Mouse (Mus musculus): ENCODE measurements around the gene Olfr1359. TPM values are rescaled to one million over a fixed set of nuclear protein-coding genes. Genes with fewer than 3 reads are reported as not detected.

Olfr1359 gene
- not detected in 2 replicates for polyA plus RNA-seq (2015; fragmentation: Nextera tagmentation; extraction: Ambion mirVana)

GRCm38 (mm10) chr13:21697811-21698210 lies at the start of gene Olfr1359:
Olfr1359 (plus strand) TSS chr13:21698111.
- DNase-seq (ENCODE audit: low spot score) (no peak), ATAC-seq (no peak)
- H3K4me1 ChIP-seq (ENCODE audit: insufficient read depth, low read depth, low read length) = no peaks in the 10 kb centered on the region
- H3K27ac ChIP-seq (ENCODE audit: low read length) = no peak within 1 kb of the TSS
- H3K36me3 ChIP-seq (ENCODE audit: insufficient read depth, low read length) = no peaks in the 10 kb centered on the region
- no peak within 1 kb of the TSS for H3K4me3 ChIP-seq (ENCODE audit: low read depth, low read length)
- H3K27me3 ChIP-seq (replicated peaks; ENCODE audit: insufficient read depth, low read length) = no peaks in the 10 kb centered on the region
- no peak within 1 kb of the TSS for H3K4me2 ChIP-seq (replicated peaks; ENCODE audit: low read depth, low read length)
- no peak within 1 kb of the TSS for H3K9ac ChIP-seq (replicated peaks; ENCODE audit: low read depth)
- TF ChIP-seq EP300 (IDR thresholded peaks at IDR 0.05) (no peak), CTCF (IDR thresholded peaks at IDR 0.05) (no peak)
- no peaks in the 10 kb centered on the region for H3K9me3 ChIP-seq (ENCODE audit: low read length)

DNA sequence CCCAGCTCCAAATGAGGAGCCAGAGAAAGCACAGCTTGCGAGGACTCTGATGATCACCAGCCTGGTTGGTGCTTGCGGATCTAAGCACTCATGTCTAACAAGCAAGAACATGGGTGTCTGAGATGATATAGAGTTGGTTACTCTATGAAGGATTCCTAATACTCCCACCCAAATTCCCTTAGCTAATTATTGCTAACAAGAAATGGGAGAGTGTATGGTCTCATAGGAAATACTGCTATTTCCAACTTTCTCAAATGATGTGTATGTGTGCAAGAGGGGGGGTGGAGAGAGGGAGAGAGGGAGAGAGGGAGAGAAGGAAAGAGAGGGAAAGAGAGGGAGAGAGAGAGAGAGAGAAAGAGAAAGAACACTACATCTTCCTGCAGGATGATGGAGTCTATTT lies 34.6 kb upstream of the Olfr1359 start, which contains the start of gene Olfr1361:
Gene Olfr1361 (minus strand): TSS at position 101 of the 400 bp plus-strand sequence.
- Histone ChIP-seq H3K27ac (ENCODE audit: low read length) (no peak within 1 kb of the TSS), H3K27me3 (replicated peaks; ENCODE audit: insufficient read depth, low read length) (no peaks in the 10 kb centered on the region), H3K4me1 (ENCODE audit: insufficient read depth, low read depth, low read length) (no peaks in the 10 kb centered on the region), H3K4me2 (replicated peaks; ENCODE audit: low read depth, low read length) (no peak within 1 kb of the TSS), H3K9ac (replicated peaks; ENCODE audit: low read depth) (no peak within 1 kb of the TSS), H3K9me3 (ENCODE audit: low read length) (no peaks in the 10 kb centered on the region), H3K4me3 (ENCODE audit: low read depth, low read length) (no peak within 1 kb of the TSS), H3K36me3 (ENCODE audit: insufficient read depth, low read length) (no peaks in the 10 kb centered on the region)
- 55% methylated on average over 2 of the region's 2 CpGs for WGBS
- ATAC-seq (no peak), DNase-seq (ENCODE audit: low spot score) (no peak)
- TF ChIP-seq EP300 (IDR thresholded peaks at IDR 0.05) (no peak), CTCF (IDR thresholded peaks at IDR 0.05) (no peak)

DNA sequence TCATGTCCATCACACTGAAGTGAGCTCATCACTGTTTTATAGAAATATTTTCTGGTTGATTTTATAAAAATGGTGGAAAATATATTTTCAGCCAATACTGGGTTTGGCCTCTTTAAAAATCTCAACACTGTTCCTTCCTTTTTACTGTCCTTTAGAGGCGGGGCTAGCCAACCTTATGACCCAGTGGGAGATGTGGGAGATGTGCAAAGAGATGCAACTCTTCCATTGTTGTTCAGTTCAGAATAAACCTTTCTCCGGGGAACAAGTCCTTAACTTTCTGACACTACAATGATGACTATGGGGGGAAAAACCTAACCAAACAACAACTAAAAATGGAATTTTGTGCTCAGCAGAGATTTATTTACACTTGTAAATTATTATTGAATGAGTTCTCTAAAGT lies 20.6 kb upstream of the Olfr1359 start, which contains the start of gene Olfr1360:
Gene Olfr1360 (minus strand): TSS at position 101 of the 400 bp plus-strand sequence.
- TF ChIP-seq CTCF (IDR thresholded peaks at IDR 0.05) (no peak), EP300 (IDR thresholded peaks at IDR 0.05) (no peak)
- Histone ChIP-seq H3K4me3 (ENCODE audit: low read depth, low read length) (no peak within 1 kb of the TSS), H3K9me3 (ENCODE audit: low read length) (no peaks in the 10 kb centered on the region), H3K4me2 (replicated peaks; ENCODE audit: low read depth, low read length) (no peak within 1 kb of the TSS), H3K4me1 (ENCODE audit: insufficient read depth, low read depth, low read length) (no peaks in the 10 kb centered on the region), H3K27ac (ENCODE audit: low read length) (no peak within 1 kb of the TSS), H3K27me3 (replicated peaks; ENCODE audit: insufficient read depth, low read length) (no peaks in the 10 kb centered on the region), H3K36me3 (ENCODE audit: insufficient read depth, low read length) (no peaks in the 10 kb centered on the region), H3K9ac (replicated peaks; ENCODE audit: low read depth) (no peak within 1 kb of the TSS)
- no peak for DNase-seq (ENCODE audit: low spot score)
- 82% methylated on average over 2 of the region's 2 CpGs for WGBS
- ATAC-seq = no peak

DNA sequence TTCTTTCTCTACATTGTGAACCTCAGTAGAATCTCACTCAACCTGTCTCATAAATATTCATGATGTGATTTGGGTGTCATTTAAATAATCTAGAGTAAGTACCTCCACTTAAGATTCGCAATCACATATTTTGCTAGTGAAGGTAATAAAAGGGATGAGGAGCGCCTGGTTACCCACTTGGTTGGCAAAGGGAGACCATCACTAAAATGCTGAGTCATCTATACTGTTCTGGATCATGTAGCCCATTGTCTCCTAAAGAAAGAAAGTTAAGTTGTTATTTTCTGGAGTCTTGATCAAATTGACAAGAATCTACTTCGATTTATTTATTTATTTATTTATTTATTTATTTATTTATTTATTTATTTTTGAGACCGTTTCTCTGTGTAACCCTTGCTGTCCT lies 8.8 kb downstream of the Olfr1359 start:
- H3K4me2 ChIP-seq (replicated peaks; ENCODE audit: low read depth, low read length) = no peak overlapping the region
- ATAC-seq (no peak), DNase-seq (ENCODE audit: low spot score) (no peak)
- no peaks in the 10 kb centered on the region for H3K4me1 ChIP-seq (ENCODE audit: insufficient read depth, low read depth, low read length)
- no peaks in the 10 kb centered on the region for H3K9me3 ChIP-seq (ENCODE audit: low read length)
- no peak overlapping the region for H3K27ac ChIP-seq (ENCODE audit: low read length)
- no peaks in the 10 kb centered on the region for H3K36me3 ChIP-seq (ENCODE audit: insufficient read depth, low read length)
- TF ChIP-seq EP300 (IDR thresholded peaks at IDR 0.05) = no peak
- no peak for TF ChIP-seq CTCF (IDR thresholded peaks at IDR 0.05)
- 65% methylated on average over 4 of the region's 4 CpGs for WGBS
- no peaks in the 10 kb centered on the region for H3K27me3 ChIP-seq (replicated peaks; ENCODE audit: insufficient read depth, low read length)
- H3K4me3 ChIP-seq (ENCODE audit: low read depth, low read length) = no peak overlapping the region
- no peak overlapping the region for H3K9ac ChIP-seq (replicated peaks; ENCODE audit: low read depth)

DNA sequence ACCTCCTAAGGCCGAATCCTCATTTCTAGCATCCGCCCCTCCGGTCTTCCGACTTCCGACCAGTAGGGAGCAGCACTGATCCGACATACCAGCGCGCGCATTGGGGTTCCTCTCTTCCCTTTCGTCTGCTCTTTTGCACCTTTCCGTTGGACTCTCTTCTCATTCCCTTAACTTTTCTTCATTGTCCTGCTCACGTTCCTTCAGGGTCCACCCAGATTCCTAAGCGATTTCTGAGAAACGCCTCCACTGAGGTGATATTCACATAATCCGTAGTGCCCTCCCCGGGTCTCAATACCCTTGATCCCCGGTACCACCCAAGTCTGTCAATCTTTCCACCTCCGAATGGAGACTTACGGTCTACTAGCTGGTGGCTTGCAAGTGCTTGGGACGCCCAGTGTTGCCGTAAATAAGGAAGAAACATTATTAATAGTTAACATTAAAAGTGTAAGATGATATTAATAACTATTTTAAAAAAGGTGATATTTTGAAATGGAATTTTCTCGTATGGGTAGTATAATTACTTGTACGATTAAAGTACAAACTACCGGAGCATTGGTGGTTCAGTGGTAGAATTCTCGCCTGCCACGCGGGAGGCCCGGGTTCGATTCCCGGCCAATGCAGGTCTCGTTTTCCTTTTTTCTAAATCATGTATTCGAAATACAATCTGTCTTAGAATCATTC lies 12.3 kb downstream of the Olfr1359 start:
- WGBS = under 1% methylated on average over 32 of the region's 32 CpGs
- no peaks in the 10 kb centered on the region for H3K27me3 ChIP-seq (replicated peaks; ENCODE audit: insufficient read depth, low read length)
- peak overlapping the region; percentile 37; the same call in 1 of the 2 replicates for H3K9ac ChIP-seq (replicated peaks; ENCODE audit: low read depth)
- H3K36me3 ChIP-seq (ENCODE audit: insufficient read depth, low read length) = no peaks in the 10 kb centered on the region
- peak; percentile 83 for ATAC-seq
- H3K27ac ChIP-seq (ENCODE audit: low read length) = peak overlapping the region; percentile 74
- DNase-seq (ENCODE audit: low spot score) = peak; percentile 95
- peak overlapping the region; percentile 60 for H3K4me2 ChIP-seq (replicated peaks; ENCODE audit: low read depth, low read length)
- H3K4me1 ChIP-seq (ENCODE audit: insufficient read depth, low read depth, low read length) = peaks cover 4% of the 10 kb centered on the region; the same call in 1 of the 2 replicates
- TF ChIP-seq EP300 (IDR thresholded peaks at IDR 0.05) (peak; percentile 33; the same call in 1 of the 2 replicates), CTCF (IDR thresholded peaks at IDR 0.05) (peak; percentile 88)
- no peaks in the 10 kb centered on the region for H3K9me3 ChIP-seq (ENCODE audit: low read length)
- peak overlapping the region; percentile 72 for H3K4me3 ChIP-seq (ENCODE audit: low read depth, low read length)

DNA sequence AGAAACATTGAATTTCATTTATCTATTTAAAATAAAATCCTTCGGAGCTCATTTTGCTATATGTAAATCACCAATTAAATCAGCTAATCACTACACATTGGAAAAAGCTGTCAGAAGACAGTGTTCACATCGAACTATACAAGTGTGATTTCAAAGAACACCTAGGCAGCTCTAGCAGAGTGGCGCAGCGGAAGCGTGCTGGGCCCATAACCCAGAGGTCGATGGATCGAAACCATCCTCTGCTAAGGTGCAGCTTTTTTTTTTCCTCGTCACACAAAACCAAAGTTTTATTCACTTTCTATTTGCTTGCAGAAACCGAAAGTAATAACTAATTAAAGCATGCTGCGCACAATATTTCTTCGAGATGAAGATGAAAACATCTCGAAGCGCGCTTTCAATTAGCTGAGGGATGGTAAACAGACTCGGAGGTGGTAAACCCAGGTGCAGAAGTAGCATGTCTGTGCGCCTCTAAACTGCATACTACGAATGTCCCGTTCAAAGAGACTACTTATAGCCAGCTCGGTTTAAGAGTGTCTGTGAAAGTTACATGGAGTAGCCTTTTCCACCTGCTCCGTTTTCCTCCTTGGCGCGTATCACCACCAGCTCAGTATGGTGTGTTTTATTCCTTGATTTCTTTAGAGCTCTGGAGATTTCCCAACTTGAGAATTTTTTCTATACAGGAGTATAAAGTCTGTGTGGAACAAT lies 13.1 kb downstream of the Olfr1359 start:
- no peak overlapping the region for H3K9ac ChIP-seq (replicated peaks; ENCODE audit: low read depth)
- ATAC-seq = peak; percentile 76
- DNase-seq (ENCODE audit: low spot score) = peak; percentile 71
- WGBS = 3% methylated on average over 22 of the region's 22 CpGs
- no peaks in the 10 kb centered on the region for H3K27me3 ChIP-seq (replicated peaks; ENCODE audit: insufficient read depth, low read length)
- H3K27ac ChIP-seq (ENCODE audit: low read length) = no peak overlapping the region
- peaks cover 8% of the 10 kb centered on the region; the same call in 1 of the 2 replicates for H3K4me1 ChIP-seq (ENCODE audit: insufficient read depth, low read depth, low read length)
- H3K4me2 ChIP-seq (replicated peaks; ENCODE audit: low read depth, low read length) = peak overlapping the region; percentile 60
- H3K9me3 ChIP-seq (ENCODE audit: low read length) = no peaks in the 10 kb centered on the region
- H3K4me3 ChIP-seq (ENCODE audit: low read depth, low read length) = peak overlapping the region; percentile 72
- TF ChIP-seq CTCF (IDR thresholded peaks at IDR 0.05) (no peak), EP300 (IDR thresholded peaks at IDR 0.05) (no peak)
- H3K36me3 ChIP-seq (ENCODE audit: insufficient read depth, low read length) = no peaks in the 10 kb centered on the region

All from lung, postnatal 0 days (tissue).